Mouse (Mus musculus) thymus, postnatal 0 days (tissue): Measurements from ENCODE around the gene Tfpi. TPM values are rescaled to one million over a fixed set of nuclear protein-coding genes. Genes with fewer than 3 reads are reported as not detected.

Source experiments
- DNase-seq: peaks from one replicate; pipeline ENCODE4 v3.0.0-alpha.2; 2015; ENCODE audit warnings: low spot score
- polyA plus RNA-seq: library from polyadenylated mRNA; unstranded; fragments of >200 nt; fragmentation: Nextera tagmentation; extraction: Ambion mirVana; gene quantifications from 2 replicates; pipeline ENCODE4 v1.2.1, GENCODE M21; 2015

Tfpi gene
- polyA plus RNA-seq = 25.1 and 25.7 TPM in 2 replicates

GRCm38 (mm10) chr2:84476577-84476976 is at the start of gene Tfpi:
Tfpi (minus strand) TSS chr2:84476775.
- DNase-seq = peak; percentile 39

- no peak for DNase-seq
Measured at GRCm38 (mm10) chr2:84526221-84526620, 49.6 kb upstream of the Tfpi start.

- no peak for DNase-seq
Measured at GRCm38 (mm10) chr2:84525806-84526205, 49.2 kb upstream of the Tfpi start.

GRCm38 (mm10) chr2:84525047-84525446 is 48.5 kb upstream of the Tfpi start:
- DNase-seq = no peak

- DNase-seq = no peak
Measured at GRCm38 (mm10) chr2:84523994-84524393, 47.4 kb upstream of the Tfpi start.

GRCm38 (mm10) chr2:84523103-84523865 is 46.7 kb upstream of the Tfpi start:
- DNase-seq = no peak

- DNase-seq = no peak
Measured at GRCm38 (mm10) chr2:84519514-84520067, 43.0 kb upstream of the Tfpi start.

- no peak for DNase-seq
Measured at GRCm38 (mm10) chr2:84518767-84519166, 42.2 kb upstream of the Tfpi start.

- no peak for DNase-seq
Measured at GRCm38 (mm10) chr2:84513281-84513680, 36.7 kb upstream of the Tfpi start.

GRCm38 (mm10) chr2:84511508-84511907 is 34.9 kb upstream of the Tfpi start:
- no peak for DNase-seq

GRCm38 (mm10) chr2:84511036-84511435 is 34.5 kb upstream of the Tfpi start:
- no peak for DNase-seq

GRCm38 (mm10) chr2:84504954-84505394 is 28.4 kb upstream of the Tfpi start:
- DNase-seq = peak; percentile 22

GRCm38 (mm10) chr2:84504285-84504684 is 27.7 kb upstream of the Tfpi start:
- DNase-seq = no peak

GRCm38 (mm10) chr2:84498921-84499320 is 22.3 kb upstream of the Tfpi start:
- no peak for DNase-seq

GRCm38 (mm10) chr2:84495108-84495507 is 18.5 kb upstream of the Tfpi start:
- DNase-seq = no peak

- DNase-seq = no peak
Measured at GRCm38 (mm10) chr2:84493626-84494025, 17.1 kb upstream of the Tfpi start.

GRCm38 (mm10) chr2:84491715-84492114 is 15.1 kb upstream of the Tfpi start:
- DNase-seq = no peak

- DNase-seq = no peak
Measured at GRCm38 (mm10) chr2:84487705-84488291, 11.2 kb upstream of the Tfpi start.

GRCm38 (mm10) chr2:84481863-84482262 is 5.3 kb upstream of the Tfpi start:
- DNase-seq = peak; percentile 81

- peak; percentile 70 for DNase-seq
Measured at GRCm38 (mm10) chr2:84479036-84479435, 2.5 kb upstream of the Tfpi start.

GRCm38 (mm10) chr2:84477759-84478158 is 1.2 kb upstream of the Tfpi start:
- DNase-seq = no peak

GRCm38 (mm10) chr2:84476131-84476530 is 444 bp downstream of the Tfpi start:
- DNase-seq = peak; percentile 15

GRCm38 (mm10) chr2:84475601-84476000 is 974 bp downstream of the Tfpi start:
- DNase-seq = no peak
